Mouse (Mus musculus): ENCODE data around the gene A4galt. TPM values are rescaled to one million over a fixed set of nuclear protein-coding genes. Genes with fewer than 3 reads are reported as not detected.

A4galt gene
- total and polyA plus RNA-seq, 3 experiments = not detected

- no peak overlapping the region for H3K4me3 ChIP-seq (ENCODE audit: control insufficient read depth in 1 of 2, insufficient read depth in 1 of 2, low read depth in 2 of 2, low read length in 2 of 2)
- no peaks in the 10 kb centered on the region for H3K79me2 ChIP-seq (ENCODE audit: control insufficient read depth, insufficient read depth, low read length, poor library complexity)
- no peak for DNase-seq (ENCODE audit: low read depth, low spot score)
- no peaks in the 10 kb centered on the region for H3K36me3 ChIP-seq (ENCODE audit: control insufficient read depth in 1 of 2, insufficient read depth in 2 of 2, low read length in 2 of 2)
- TF ChIP-seq CHD2 (IDR thresholded peaks at IDR 0.05; ENCODE audit: low read length) (no peak), TCF12 (IDR thresholded peaks at IDR 0.05; ENCODE audit: low read depth, low read length) (no peak), JUND (IDR thresholded peaks at IDR 0.05; ENCODE audit: low read depth, low read length) (no peak), SIN3A (IDR thresholded peaks at IDR 0.05; ENCODE audit: low read length) (no peak), EP300 (IDR thresholded peaks at IDR 0.05; ENCODE audit: low read depth in 1 of 2, low read length in 2 of 2) (no peak), TAL1 (IDR thresholded peaks at IDR 0.05; ENCODE audit: low read length) (no peak), ZKSCAN1 (IDR thresholded peaks at IDR 0.05; ENCODE audit: low read depth, low read length) (no peak), GATA1 (IDR thresholded peaks at IDR 0.05; ENCODE audit: low read depth, low read length) (no peak), NELFE (IDR thresholded peaks at IDR 0.05; ENCODE audit: low read depth, low read length) (no peak), NRF1 (IDR thresholded peaks at IDR 0.05; ENCODE audit: insufficient read depth, low read depth, low read length, poor library complexity, severe bottlenecking) (no peak), ZC3H11A (IDR thresholded peaks at IDR 0.05; ENCODE audit: low read depth, low read length) (no peak), ETS1 (IDR thresholded peaks at IDR 0.05; ENCODE audit: low read depth, low read length) (no peak), POLR2AphosphoS5 (IDR thresholded peaks at IDR 0.05; ENCODE audit: borderline replicate concordance, low read depth, low read length) (no peak), SMC3 (IDR thresholded peaks at IDR 0.05; ENCODE audit: low read depth, low read length) (no peak), MAX (IDR thresholded peaks at IDR 0.05; ENCODE audit: low read length) (no peak), USF1 (IDR thresholded peaks at IDR 0.05; ENCODE audit: low read depth, low read length) (no peak), BHLHE40 (IDR thresholded peaks at IDR 0.05; ENCODE audit: borderline replicate concordance, low read depth, low read length) (no peak), MYB (IDR thresholded peaks at IDR 0.05; ENCODE audit: low read depth, low read length) (no peak), MAZ (IDR thresholded peaks at IDR 0.05; ENCODE audit: low read depth, low read length) (no peak)
- H3K9me3 ChIP-seq (replicated peaks; ENCODE audit: insufficient read depth, low read length) = no peaks in the 10 kb centered on the region
- no peak overlapping the region for H3K27ac ChIP-seq (ENCODE audit: control insufficient read depth, low read depth, low read length)
- H3K9ac ChIP-seq (ENCODE audit: control insufficient read depth, low read depth, low read length, poor library complexity, severe bottlenecking) = no peak overlapping the region
- H3K27me3 ChIP-seq (ENCODE audit: control insufficient read depth in 1 of 2, insufficient read depth in 2 of 2, low read length in 2 of 2) = peaks cover 3 to 4% of the 10 kb centered on the region in 2 experiments; a peak in 3 of 4 replicates
- H3K4me1 ChIP-seq (ENCODE audit: control insufficient read depth in 1 of 2, insufficient read depth in 2 of 2, low read length in 2 of 2) = no peaks in the 10 kb centered on the region
These were observed 27.3 kb downstream of the A4galt start for GRCm38 (mm10) chr15:83224136-83224766.

GRCm38 (mm10) chr15:83223208-83223962 lies 28.2 kb downstream of the A4galt start:
- TF ChIP-seq CHD1 (IDR thresholded peaks at IDR 0.05; ENCODE audit: low read depth, low read length) (no peak), KAT2A (conservative IDR thresholded peaks at IDR 0.05; ENCODE audit: low read depth, low read length) (no peak), CHD2 (IDR thresholded peaks at IDR 0.05; ENCODE audit: low read length) (no peak), USF1 (IDR thresholded peaks at IDR 0.05; ENCODE audit: low read depth, low read length) (no peak), ZKSCAN1 (IDR thresholded peaks at IDR 0.05; ENCODE audit: low read depth, low read length) (no peak), NELFE (IDR thresholded peaks at IDR 0.05; ENCODE audit: low read depth, low read length) (no peak), ZNF384 (IDR thresholded peaks at IDR 0.05; ENCODE audit: low read depth, low read length) (no peak), GABPA (IDR thresholded peaks at IDR 0.05; ENCODE audit: low read depth, low read length) (no peak), MXI1 (IDR thresholded peaks at IDR 0.05; ENCODE audit: low read depth, low read length) (no peak), POLR2A (IDR thresholded peaks at IDR 0.05; ENCODE audit: control insufficient read depth in 1 of 2, insufficient read depth in 1 of 2, low read depth in 1 of 2, low read length in 2 of 2, poor library complexity in 1 of 2) (no peak), SMC3 (IDR thresholded peaks at IDR 0.05; ENCODE audit: low read depth, low read length) (no peak), RCOR1 (IDR thresholded peaks at IDR 0.05; ENCODE audit: low read depth, low read length) (no peak), MEF2A (IDR thresholded peaks at IDR 0.05; ENCODE audit: extremely low read depth, insufficient replicate concordance, low read depth, low read length, poor library complexity, severe bottlenecking) (no peak), MAZ (IDR thresholded peaks at IDR 0.05; ENCODE audit: low read depth, low read length) (no peak), UBTF (IDR thresholded peaks at IDR 0.05; ENCODE audit: borderline replicate concordance, insufficient read depth, low read depth, low read length) (no peak), ETS1 (IDR thresholded peaks at IDR 0.05; ENCODE audit: low read depth, low read length) (no peak)
- Histone ChIP-seq H3K36me3 (ENCODE audit: control insufficient read depth in 1 of 2, insufficient read depth in 2 of 2, low read length in 2 of 2) (no peaks in the 10 kb centered on the region), H3K27me3 (ENCODE audit: control insufficient read depth in 1 of 2, insufficient read depth in 2 of 2, low read length in 2 of 2) (peaks cover 3 to 4% of the 10 kb centered on the region in 2 experiments; a peak in 2 of 4 replicates), H3K4me3 (ENCODE audit: control insufficient read depth in 1 of 2, insufficient read depth in 1 of 2, low read depth in 2 of 2, low read length in 2 of 2) (no peak overlapping the region), H3K9ac (ENCODE audit: control insufficient read depth, low read depth, low read length, poor library complexity, severe bottlenecking) (no peak overlapping the region), H3K4me1 (ENCODE audit: control insufficient read depth in 1 of 2, insufficient read depth in 2 of 2, low read length in 2 of 2) (no peaks in the 10 kb centered on the region), H3K27ac (ENCODE audit: control insufficient read depth, low read depth, low read length) (no peak overlapping the region), H3K79me2 (ENCODE audit: control insufficient read depth, insufficient read depth, low read length, poor library complexity) (no peaks in the 10 kb centered on the region), H3K9me3 (replicated peaks; ENCODE audit: insufficient read depth, low read length) (no peaks in the 10 kb centered on the region)
- no peak for DNase-seq (ENCODE audit: low read depth, low spot score)

Measured in MEL (cell line).